Mouse (Mus musculus) limb, embryonic 11.5 days (tissue): ENCODE measurements around the gene Mxd4. TPM values are rescaled to one million over a fixed set of nuclear protein-coding genes. Genes with fewer than 3 reads are reported as not detected.

Experiments used
- ATAC-seq: fragments of 200-750 bp; cut with Nextera tagmentation; 2 replicates; pipeline ENCODE4 v1.8.0; 2017; ENCODE audit warnings: low read depth; ENCODE audit not compliant: insufficient number of reproducible peaks, low FRiP score, low TSS enrichment
- DNase-seq: peaks from one replicate; pipeline ENCODE4 v3.0.0-alpha.2; 2015; ENCODE audit warnings: low spot score
- H3K27ac ChIP-seq: fragments of 300-500 bp; sonication (generic); replicated peaks from 2 replicates; pipeline ENCODE4 v1.5.1; 2014; ENCODE audit warnings: low read depth, mild to moderate bottlenecking, low read length
- H3K27me3 ChIP-seq: fragments of 300-500 bp; sonication (generic); 2 replicates; pipeline ENCODE4 v1.6.1; 2014; ENCODE audit warnings: mild to moderate bottlenecking, low read length, mixed read lengths; ENCODE audit not compliant: control insufficient read depth, insufficient read depth
- H3K36me3 ChIP-seq: fragments of 300-500 bp; sonication (generic); 2 replicates; pipeline ENCODE4 v1.6.1; 2014; ENCODE audit warnings: mild to moderate bottlenecking, low read length, moderate library complexity, mixed read lengths; ENCODE audit not compliant: control insufficient read depth, insufficient read depth
- H3K4me1 ChIP-seq: fragments of 300-500 bp; sonication (generic); 2 replicates; pipeline ENCODE4 v1.6.1; 2014; ENCODE audit warnings: low read length, mixed read lengths; ENCODE audit not compliant: control insufficient read depth, insufficient read depth
- H3K4me2 ChIP-seq: fragments of 300-500 bp; sonication (generic); 2 replicates; pipeline ENCODE4 v1.6.1; 2014; ENCODE audit warnings: low read depth, mild to moderate bottlenecking, moderate library complexity; ENCODE audit not compliant: severe bottlenecking
- H3K4me3 ChIP-seq: fragments of 300-500 bp; sonication (generic); 2 replicates; pipeline ENCODE4 v1.5.1; 2014; ENCODE audit warnings: low read depth, low read length
- H3K9ac ChIP-seq: fragments of 300-500 bp; sonication (generic); 2 replicates; pipeline ENCODE4 v1.6.1; 2014; ENCODE audit warnings: mild to moderate bottlenecking, low read length
- H3K9me3 ChIP-seq: fragments of 300-500 bp; sonication (generic); 2 replicates; pipeline ENCODE4 v1.6.1; 2016; ENCODE audit warnings: low read length; ENCODE audit not compliant: control insufficient read depth
- WGBS: fragments of 180-500 bp; shearing (Covaris S2); extraction: QIAGEN DNeasy Blood & Tissue Kit; methylation state at CpG from one replicate; pipeline ENCODE4 v1.1.7; 2014; 5-methylcytosine and 5-hydroxymethylcytosine counted together
- polyA plus RNA-seq: library from polyadenylated mRNA; unstranded; fragments of >200 nt; fragmentation: Nextera tagmentation; extraction: Ambion mirVana; gene quantifications from 2 replicates; pipeline ENCODE4 v1.2.1, GENCODE M21; 2014

Mxd4 gene
- polyA plus RNA-seq, 1 experiment from 2014 or later: 28.3 TPM

DNA sequence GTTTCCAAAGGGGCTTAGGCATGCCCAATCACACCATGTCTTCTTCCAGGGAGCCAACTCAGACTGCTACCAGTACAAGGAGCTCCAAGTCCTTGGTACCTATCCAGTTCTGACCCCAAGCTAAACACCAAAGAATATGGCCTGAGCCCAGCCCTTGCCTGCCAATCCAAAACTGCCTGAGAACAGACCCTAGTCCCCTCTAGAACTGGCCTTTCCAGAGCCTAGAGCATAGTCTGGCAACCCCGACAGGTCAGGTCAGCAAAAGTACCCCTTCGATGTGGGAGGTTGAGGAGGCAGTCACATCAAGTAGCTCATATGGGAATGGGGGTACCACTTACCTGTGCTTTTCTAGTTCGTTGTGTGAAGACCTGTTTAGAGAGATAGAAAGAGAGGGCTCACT lies 3.5 kb downstream of the Mxd4 start:
- Histone ChIP-seq H3K9me3 (no peaks in the 10 kb centered on the region), H3K4me1 (peaks cover 16% of the 10 kb centered on the region)

DNA sequence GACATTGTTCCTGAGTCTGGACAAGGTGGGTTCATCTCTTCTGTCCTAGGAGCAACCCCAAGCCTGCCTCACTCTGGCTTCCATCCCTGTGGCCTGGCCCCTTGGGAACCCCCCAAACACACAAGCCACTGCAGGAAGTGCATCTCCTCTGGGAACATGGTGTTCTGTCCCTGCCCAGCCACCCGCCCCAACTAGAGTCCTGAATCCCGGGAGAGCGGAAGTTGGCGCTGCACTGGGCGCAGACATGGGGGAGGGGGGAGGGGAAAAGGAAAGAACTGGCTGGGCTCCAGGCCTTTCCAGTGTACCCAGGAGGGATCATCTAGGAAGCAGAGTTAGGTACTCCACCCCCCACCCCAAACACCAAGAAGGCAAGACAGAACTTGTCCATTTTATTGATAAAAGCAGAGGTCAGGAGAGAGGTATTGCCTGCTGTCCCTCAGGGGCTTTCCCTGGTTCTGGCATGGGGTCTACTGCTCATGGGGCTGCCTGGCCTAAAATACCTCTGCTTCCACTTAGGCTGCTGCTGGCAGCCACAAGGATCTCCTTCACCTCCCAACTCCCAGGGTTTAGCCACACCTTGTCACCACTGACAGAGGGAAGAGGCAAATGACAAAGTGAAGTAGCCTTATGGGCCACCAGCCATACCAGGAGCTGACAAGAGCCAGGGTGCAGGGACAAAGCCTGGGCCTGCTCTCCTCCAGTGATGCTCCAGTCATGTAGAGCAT lies 4.2 kb downstream of the Mxd4 start:
- Histone ChIP-seq H3K27me3 (no peaks in the 10 kb centered on the region), H3K9me3 (no peaks in the 10 kb centered on the region), H3K36me3 (peaks cover 2% of the 10 kb centered on the region; the same call in 1 of the 2 replicates), H3K4me2 (no peak overlapping the region), H3K27ac (no peak overlapping the region), H3K9ac (no peak overlapping the region), H3K4me3 (no peak overlapping the region), H3K4me1 (peaks cover 13% of the 10 kb centered on the region)
- WGBS: 79% methylated on average over 5 of the region's 5 CpGs
- no peak for ATAC-seq
- no peak for DNase-seq

More for the DNA sequence above, 3.5 kb downstream of the Mxd4 start:
- H3K27me3 ChIP-seq: no peaks in the 10 kb centered on the region
- no peak overlapping the region for H3K4me3 ChIP-seq
- no peak overlapping the region for H3K4me2 ChIP-seq
- H3K27ac ChIP-seq: no peak overlapping the region
- DNase-seq (no peak), ATAC-seq (no peak)
- 88% methylated on average over 3 of the region's 3 CpGs for WGBS
- no peak overlapping the region for H3K9ac ChIP-seq
- peaks cover 2% of the 10 kb centered on the region; the same call in 1 of the 2 replicates for H3K36me3 ChIP-seq

DNA sequence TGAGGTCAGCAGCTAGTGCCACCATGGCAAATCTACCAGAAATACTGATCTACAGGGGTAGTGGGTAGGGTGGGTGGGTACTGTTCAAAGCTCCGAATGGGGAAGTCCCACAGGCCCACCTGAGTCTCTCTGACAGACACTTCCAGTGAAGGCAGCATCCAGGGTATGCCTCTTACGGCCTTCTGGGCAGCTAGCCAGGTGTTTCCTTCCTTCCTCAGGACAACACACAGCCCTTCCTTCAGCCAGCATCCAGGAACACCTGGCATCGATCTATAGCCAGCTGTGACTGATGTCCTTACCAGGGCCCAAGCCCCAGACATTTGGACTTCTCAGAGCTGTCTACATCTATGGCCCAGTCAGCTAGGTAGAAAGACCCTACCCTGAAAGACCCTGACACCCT lies 5.0 kb downstream of the Mxd4 start:
- H3K27me3 ChIP-seq: no peaks in the 10 kb centered on the region
- H3K4me1 ChIP-seq: peaks cover 11% of the 10 kb centered on the region
- peaks cover 4% of the 10 kb centered on the region; the same call in 1 of the 2 replicates for H3K36me3 ChIP-seq
- H3K4me3 ChIP-seq: no peak overlapping the region
- H3K9ac ChIP-seq: no peak overlapping the region
- 89% methylated on average over 3 of the region's 3 CpGs for WGBS
- ATAC-seq: no peak
- no peak for DNase-seq
- no peaks in the 10 kb centered on the region for H3K9me3 ChIP-seq
- no peak overlapping the region for H3K4me2 ChIP-seq
- no peak overlapping the region for H3K27ac ChIP-seq

DNA sequence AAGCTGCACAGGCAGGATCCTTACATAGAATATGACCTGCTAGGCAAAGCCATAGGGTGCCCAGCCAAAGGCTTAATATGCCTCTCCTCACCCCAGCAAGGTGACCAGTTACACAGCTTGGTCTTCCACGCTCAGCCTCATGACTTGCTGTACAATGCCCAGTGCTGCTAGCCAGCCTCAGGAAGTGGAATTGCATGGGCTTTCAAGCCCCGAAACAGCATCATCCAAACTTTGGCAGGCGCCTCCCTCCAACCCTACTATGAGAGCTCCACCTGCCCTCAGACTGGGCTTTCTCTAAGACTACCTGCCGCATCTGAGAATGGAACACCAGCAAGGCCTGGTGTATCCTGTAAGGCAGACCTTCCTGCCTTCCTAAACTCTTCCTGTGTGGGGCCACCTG lies 9.7 kb downstream of the Mxd4 start:
- peaks cover 9% of the 10 kb centered on the region for H3K36me3 ChIP-seq
- whole genome bisulfite sequencing: 93% methylated on average over 4 of the region's 4 CpGs
- peak; percentile 15 for DNase-seq

DNA sequence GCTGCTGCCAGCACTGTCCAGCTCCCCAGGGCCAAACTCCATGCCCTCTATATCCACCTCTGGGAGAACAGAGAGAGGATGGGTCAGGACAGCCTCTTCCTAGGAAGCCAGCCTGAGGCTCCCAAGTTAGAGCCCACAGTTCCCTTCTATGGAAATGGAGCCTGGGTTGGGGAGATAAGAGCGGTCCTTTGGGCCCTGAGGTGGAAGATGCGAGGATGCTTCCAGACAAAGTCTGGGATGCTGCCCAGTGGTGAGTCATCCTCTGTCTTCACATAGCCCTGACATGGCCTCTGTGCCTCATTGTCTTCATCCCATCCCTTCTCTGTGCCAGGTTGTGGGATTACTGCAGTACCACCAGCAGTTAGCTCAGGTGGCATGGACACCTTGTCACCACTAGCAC lies 10.4 kb downstream of the Mxd4 start:
- H3K9me3 ChIP-seq: no peaks in the 10 kb centered on the region
- H3K27me3 ChIP-seq: no peaks in the 10 kb centered on the region
- H3K4me1 ChIP-seq: no peaks in the 10 kb centered on the region
- H3K36me3 ChIP-seq: peaks cover 7% of the 10 kb centered on the region
- DNase-seq (peak; percentile 15), ATAC-seq (no peak)
- H3K27ac ChIP-seq: no peak overlapping the region
- no peak overlapping the region for H3K9ac ChIP-seq
- no peak overlapping the region for H3K4me3 ChIP-seq
- H3K4me2 ChIP-seq: no peak overlapping the region
- 94% methylated on average over 2 of the region's 2 CpGs for WGBS

More for the DNA sequence above, 9.7 kb downstream of the Mxd4 start:
- Histone ChIP-seq H3K9ac (no peak overlapping the region), H3K27ac (no peak overlapping the region), H3K4me1 (no peaks in the 10 kb centered on the region), H3K27me3 (no peaks in the 10 kb centered on the region), H3K4me3 (no peak overlapping the region), H3K9me3 (no peaks in the 10 kb centered on the region), H3K4me2 (no peak overlapping the region)
- no peak for ATAC-seq

DNA sequence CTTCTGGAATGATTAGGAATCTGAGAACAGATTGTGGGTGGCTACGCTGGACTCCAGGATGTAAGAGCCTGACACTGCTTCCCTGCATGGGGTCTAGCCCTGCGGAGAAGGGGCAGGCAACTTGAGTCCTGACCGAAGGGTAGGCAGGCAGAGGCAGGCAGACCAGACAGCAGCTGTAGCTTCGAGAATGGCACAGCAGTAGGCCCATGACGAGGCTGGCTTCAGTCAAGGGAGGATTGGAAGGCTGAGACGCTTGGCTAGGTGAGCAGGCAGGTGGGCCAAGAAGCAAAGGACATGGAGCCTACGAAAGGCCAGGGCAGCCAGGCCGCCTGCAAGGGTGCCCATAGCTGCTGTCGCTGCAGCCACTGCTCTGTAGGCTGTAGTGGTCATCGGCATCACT lies 10.8 kb downstream of the Mxd4 start:
- WGBS: 78% methylated on average over 10 of the region's 10 CpGs
- Histone ChIP-seq H3K4me3 (no peak overlapping the region), H3K27me3 (no peaks in the 10 kb centered on the region), H3K36me3 (peaks cover 7% of the 10 kb centered on the region), H3K4me1 (no peaks in the 10 kb centered on the region), H3K4me2 (no peak overlapping the region), H3K27ac (no peak overlapping the region), H3K9me3 (no peaks in the 10 kb centered on the region), H3K9ac (no peak overlapping the region)
- DNase-seq: peak; percentile 10
- no peak for ATAC-seq

DNA sequence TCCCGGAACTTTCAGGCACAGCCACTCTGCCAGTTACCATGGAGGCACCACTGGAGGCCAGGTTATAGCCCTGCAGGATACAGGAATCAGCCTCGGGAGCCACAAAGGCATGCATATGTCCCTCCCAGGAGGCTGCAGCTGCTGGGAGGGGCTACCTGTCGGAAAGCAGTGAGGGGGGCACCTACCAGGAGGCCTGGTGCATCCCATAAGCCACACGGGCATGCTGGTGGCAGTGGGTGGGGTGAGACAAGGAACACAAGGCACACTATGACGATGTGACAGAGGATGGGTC lies 12.2 kb downstream of the Mxd4 start:
- WGBS: 21% methylated on average over 5 of the region's 5 CpGs
- H3K4me1 ChIP-seq: no peaks in the 10 kb centered on the region
- DNase-seq (peak; percentile 18), ATAC-seq (no peak)
- no peaks in the 10 kb centered on the region for H3K27me3 ChIP-seq
- H3K9me3 ChIP-seq: no peaks in the 10 kb centered on the region
- H3K9ac ChIP-seq: no peak overlapping the region
- no peak overlapping the region for H3K4me3 ChIP-seq
- no peak overlapping the region for H3K4me2 ChIP-seq
- H3K27ac ChIP-seq: no peak overlapping the region
- peaks cover 7% of the 10 kb centered on the region for H3K36me3 ChIP-seq

DNA sequence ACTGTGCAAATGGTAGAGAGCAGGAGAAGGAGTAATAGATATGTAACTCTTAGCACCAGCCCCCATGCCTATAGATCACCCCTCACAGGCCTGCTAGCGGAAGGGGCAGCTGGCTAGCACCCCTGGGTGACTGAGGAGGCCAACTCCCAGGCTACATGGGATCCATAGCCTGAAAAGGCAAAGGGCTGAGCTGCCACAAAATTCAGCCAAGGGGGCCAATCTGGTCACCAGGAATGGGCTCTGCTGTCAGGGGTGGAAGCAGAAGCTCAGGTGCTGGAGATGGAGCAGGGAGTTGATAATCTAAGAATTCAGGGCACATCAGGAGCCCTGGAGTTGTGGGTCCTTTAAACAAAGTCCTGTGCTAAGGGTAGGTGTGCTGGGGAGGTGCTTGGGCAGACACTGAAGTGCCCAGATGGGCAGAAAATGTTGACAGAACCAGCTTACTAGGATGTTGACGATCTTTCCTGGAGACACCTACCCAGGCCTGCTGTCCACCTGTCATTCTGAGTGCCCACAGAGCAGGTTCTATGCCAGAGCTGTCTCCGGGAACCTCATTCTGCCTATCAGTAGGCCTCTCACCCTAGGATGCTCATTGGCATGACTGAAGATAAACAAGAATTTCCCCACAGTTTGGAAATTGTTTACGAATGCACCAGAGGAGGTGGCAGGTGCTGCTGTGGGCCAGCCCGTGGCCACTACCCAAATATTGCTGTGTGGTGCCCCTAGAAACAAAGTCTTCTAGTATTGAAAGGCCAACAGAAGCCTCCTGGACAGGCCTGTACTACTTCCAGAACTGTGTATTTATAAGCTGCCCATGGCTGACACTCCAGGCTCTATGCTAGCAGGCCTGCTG lies 12.7 kb downstream of the Mxd4 start:
- no peak for ATAC-seq
- Histone ChIP-seq H3K4me1 (no peaks in the 10 kb centered on the region), H3K27ac (no peak overlapping the region), H3K36me3 (peaks cover 7% of the 10 kb centered on the region), H3K9me3 (no peaks in the 10 kb centered on the region), H3K4me2 (no peak overlapping the region), H3K27me3 (no peaks in the 10 kb centered on the region), H3K4me3 (no peak overlapping the region), H3K9ac (no peak overlapping the region)
- DNase-seq: peak; percentile 7
- whole genome bisulfite sequencing: 73% methylated on average over 5 of the region's 5 CpGs
